In the genomic region with DNA sequence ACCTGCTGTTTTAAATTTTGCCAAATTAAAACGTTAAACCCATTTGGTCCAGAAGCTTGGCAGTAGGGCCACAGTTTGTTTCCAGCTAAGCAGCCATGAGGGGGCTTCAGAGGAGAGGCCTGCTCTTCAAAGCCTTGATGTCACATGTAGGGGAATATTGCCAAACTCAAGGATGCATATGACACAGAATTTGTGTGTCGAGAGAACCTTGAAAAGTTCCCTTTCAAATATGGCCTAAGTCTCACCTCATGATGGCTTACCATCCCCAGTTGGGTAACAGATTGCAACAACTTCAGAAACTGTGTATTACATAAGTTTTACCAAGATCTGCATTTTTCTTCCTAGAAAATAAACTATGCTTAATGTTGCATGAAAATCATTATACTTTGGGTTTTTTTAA, we compare ENCODE assay signal across 25 mouse cellular contexts. TPM values are rescaled to one million over a fixed set of nuclear protein-coding genes. Genes with fewer than 3 reads are reported as not detected.
"Had no signal": no experiment of that assay in that cellular context is flagged by ENCODE, and none has a peak within 500 bp of the region (broad histone marks: within the 10 kb centered on the region; RNA-seq: fewer than 3 reads in every experiment).

No protein-coding gene starts in this region.

- H3K9me3 ChIP-seq: intestine, embryonic 15.5 days; kidney, embryonic 15.5 days; limb, embryonic 12.5 days; limb, embryonic 15.5 days; liver, embryonic 13.5 days; lung, embryonic 15.5 days; midbrain, embryonic 12.5 days; midbrain, embryonic 15.5 days had no signal

- DNase-seq: kidney, adult 11 months; kidney, adult 8-10 months; kidney, postnatal 10 days; kidney, postnatal 36 days; left cerebral cortex, postnatal 4 days; liver, embryonic 13.5 days; lung, adult 18-20 months; lung, postnatal 10 days; lung, postnatal 36 days; right cerebral cortex, adult 18-20 months; right cerebral cortex, postnatal 14 days; right cerebral cortex, postnatal 4 days; thymus, postnatal 36 days had no signal

- H3K4me3 ChIP-seq: intestine, embryonic 15.5 days; kidney, embryonic 15.5 days; limb, embryonic 12.5 days; limb, embryonic 15.5 days; liver, embryonic 13.5 days; lung, embryonic 15.5 days; midbrain, embryonic 12.5 days; midbrain, embryonic 15.5 days; myocyte had no signal

- H3K36me3 ChIP-seq: intestine, embryonic 15.5 days; kidney, embryonic 15.5 days; limb, embryonic 12.5 days; limb, embryonic 15.5 days; liver, embryonic 13.5 days; lung, embryonic 15.5 days; midbrain, embryonic 12.5 days; midbrain, embryonic 15.5 days had no signal

- H3K27ac ChIP-seq: intestine, embryonic 15.5 days; kidney, embryonic 15.5 days; limb, embryonic 12.5 days; limb, embryonic 15.5 days; liver, embryonic 13.5 days; lung, embryonic 15.5 days; midbrain, embryonic 12.5 days; midbrain, embryonic 15.5 days; stomach, postnatal 0 days had no signal

- H3K4me1 ChIP-seq: intestine, embryonic 15.5 days; kidney, embryonic 15.5 days; limb, embryonic 15.5 days; liver, embryonic 13.5 days; lung, embryonic 15.5 days; midbrain, embryonic 12.5 days; midbrain, embryonic 15.5 days had no signal

- ATAC-seq: intestine, embryonic 15.5 days; midbrain, embryonic 15.5 days had no signal

- H3K27me3 ChIP-seq: intestine, embryonic 15.5 days; kidney, embryonic 15.5 days; limb, embryonic 12.5 days; limb, embryonic 15.5 days; liver, embryonic 13.5 days; lung, embryonic 15.5 days; midbrain, embryonic 12.5 days; midbrain, embryonic 15.5 days had no signal

RNA-seq across cellular contexts. Expression of gene Bst1, which starts 8.2 kb away (rescaled TPM):
- total RNA-seq: left cerebral cortex, adult 8-10 months; left cerebral cortex, postnatal 4 days had no signal
- polyA plus RNA-seq: limb, embryonic 12.5 days; midbrain, embryonic 15.5 days; myocyte; neural tube, embryonic 11.5 days; neural tube, embryonic 14.5 days had no signal
